Mouse (Mus musculus): ENCODE data around the gene Ccdc183. TPM values are rescaled to one million over a fixed set of nuclear protein-coding genes. Genes with fewer than 3 reads are reported as not detected.

Ccdc183 gene
- polyA plus RNA-seq, 1 experiment from 2014 or later, result 0.21 TPM

DNA sequence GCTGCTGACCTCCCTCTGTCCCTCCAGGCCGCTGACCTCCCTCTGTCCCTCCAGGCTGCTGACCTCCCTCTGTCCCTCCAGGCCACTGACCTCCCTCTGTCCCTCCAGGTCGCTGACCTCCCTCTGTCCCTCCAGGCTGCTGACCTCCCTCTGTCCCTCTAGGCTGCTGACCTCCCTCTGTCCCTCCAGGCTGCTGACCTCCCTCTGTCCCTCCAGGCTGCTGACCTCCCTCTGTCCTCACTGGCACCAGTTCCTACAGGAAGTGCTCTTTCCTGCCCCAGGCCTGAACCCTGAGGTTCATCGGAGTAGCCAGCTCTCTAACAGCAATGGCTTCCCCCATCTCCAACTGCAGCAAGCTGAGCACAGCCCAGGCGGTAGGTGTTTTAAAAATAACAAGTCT is 11.3 kb upstream of the Ccdc183 start:
- DNase-seq (ENCODE audit: low spot score), result no peak
- no peaks in the 10 kb centered on the region for H3K36me3 ChIP-seq
- H3K4me3 ChIP-seq, result no peak overlapping the region
- no peaks in the 10 kb centered on the region for H3K9me3 ChIP-seq
- H3K4me1 ChIP-seq, result peaks cover 10% of the 10 kb centered on the region
- no peak overlapping the region for H3K27ac ChIP-seq
- 39% methylated on average over 4 of the region's 4 CpGs for WGBS
- H3K27me3 ChIP-seq (ENCODE audit: insufficient read depth, poor library complexity, severe bottlenecking), result peaks cover 21% of the 10 kb centered on the region; the same call in 1 of the 2 replicates

DNA sequence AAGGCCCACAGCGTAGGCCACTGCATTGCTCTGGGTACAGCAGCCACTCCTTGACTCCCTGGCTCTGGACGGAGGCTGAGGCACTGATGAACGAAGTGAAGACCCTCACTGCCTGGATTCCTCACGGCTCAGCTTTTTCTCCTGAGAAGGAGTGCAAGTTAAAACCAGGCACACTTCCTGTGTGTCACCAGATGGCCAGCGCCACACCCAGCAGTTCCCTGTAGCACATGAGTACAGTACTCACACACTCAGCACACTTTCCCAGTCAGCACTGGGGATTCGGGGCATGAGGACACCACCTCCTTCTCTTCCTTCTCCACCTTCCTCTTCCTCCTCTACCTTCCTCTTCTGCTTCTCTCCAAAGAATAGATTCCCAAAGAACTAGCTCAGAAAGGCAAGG is 10.3 kb upstream of the Ccdc183 start, which contains the start of gene Fcna:
Gene Fcna, minus strand, starts transcription at position 220 of the 400 bp plus-strand sequence.
- Histone ChIP-seq H3K9me3 (no peaks in the 10 kb centered on the region), H3K4me1 (peaks cover 10% of the 10 kb centered on the region), H3K27ac (no peak within 1 kb of the TSS), H3K27me3 (ENCODE audit: insufficient read depth, poor library complexity, severe bottlenecking) (peaks cover 26% of the 10 kb centered on the region; the same call in 1 of the 2 replicates), H3K4me3 (no peak within 1 kb of the TSS), H3K36me3 (no peaks in the 10 kb centered on the region)
- WGBS, result 75% methylated on average over 6 of the region's 6 CpGs
- no peak for DNase-seq (ENCODE audit: low spot score)

DNA sequence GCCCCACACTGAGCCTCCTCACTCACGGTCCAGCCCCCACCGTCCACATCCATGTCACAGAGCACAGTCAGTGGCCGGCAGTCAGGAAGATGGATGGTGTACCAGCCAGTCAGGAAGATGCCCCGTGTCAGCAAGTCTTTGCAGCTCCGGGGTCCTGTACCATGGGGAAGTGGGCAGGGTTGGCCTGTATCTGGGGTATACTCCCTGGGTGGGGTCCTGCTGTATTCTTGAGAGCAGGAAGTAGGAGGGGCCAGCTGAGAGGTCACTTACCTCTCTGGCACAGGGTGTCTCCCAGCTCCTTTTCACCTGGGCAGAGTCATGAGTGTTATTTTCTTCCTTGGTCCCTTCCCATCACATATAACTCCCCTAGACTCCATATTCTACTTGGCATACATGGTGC is 8.5 kb upstream of the Ccdc183 start:
- DNase-seq (ENCODE audit: low spot score), result no peak
- peaks cover 21% of the 10 kb centered on the region for H3K4me1 ChIP-seq
- 49% methylated on average over 5 of the region's 5 CpGs for WGBS
- no peak overlapping the region for H3K4me3 ChIP-seq
- H3K27ac ChIP-seq, result no peak overlapping the region
- no peaks in the 10 kb centered on the region for H3K36me3 ChIP-seq
- H3K27me3 ChIP-seq (ENCODE audit: insufficient read depth, poor library complexity, severe bottlenecking), result peaks cover 28% of the 10 kb centered on the region; the same call in 1 of the 2 replicates
- H3K9me3 ChIP-seq, result no peaks in the 10 kb centered on the region

DNA sequence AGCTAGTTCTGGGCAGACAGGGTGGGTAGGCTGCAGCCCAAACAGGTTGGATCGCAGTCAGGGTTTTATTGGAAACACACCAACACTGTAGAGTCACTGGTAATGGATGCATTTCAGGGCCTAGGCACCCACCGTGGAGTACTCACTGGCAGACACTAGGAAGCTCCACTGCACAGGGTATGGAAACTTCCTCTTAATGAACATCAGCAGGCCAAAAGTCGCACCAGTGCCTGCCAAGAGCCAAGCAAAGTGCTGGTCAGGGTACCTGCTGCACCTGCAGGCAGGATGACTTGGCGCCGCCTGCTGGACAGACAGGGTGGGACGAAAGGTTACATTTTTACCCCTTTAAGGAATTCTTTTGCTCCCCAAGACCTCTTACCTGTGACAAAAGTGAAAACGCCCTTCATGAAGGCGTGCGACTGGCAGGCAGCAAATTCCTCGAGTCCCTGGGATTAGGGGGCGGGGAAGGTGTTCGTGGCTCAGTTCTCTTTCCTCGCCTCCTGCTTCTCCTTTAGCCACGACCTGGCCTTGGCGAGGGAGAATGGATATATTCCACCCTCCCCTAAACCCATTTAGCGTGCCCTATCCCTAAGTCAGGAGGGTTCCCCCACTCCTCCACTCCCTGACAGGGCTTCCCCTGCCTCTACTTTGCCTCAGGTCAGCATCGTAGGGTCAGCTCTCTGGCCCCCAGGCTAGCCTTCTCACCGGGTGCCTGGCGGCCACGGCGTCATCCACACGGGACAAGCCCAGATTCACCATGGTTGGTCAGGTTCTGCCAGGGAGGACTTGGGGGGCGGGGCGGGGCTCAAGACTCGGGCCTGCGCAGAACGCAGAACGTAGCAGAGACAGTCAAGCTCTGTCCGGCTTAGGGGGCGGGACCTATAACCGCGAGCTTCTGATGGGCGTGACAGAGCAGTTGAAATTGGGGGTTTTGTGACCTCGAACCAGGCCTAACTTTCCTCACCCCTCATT is 4.0 kb upstream of the Ccdc183 start, which contains the start of gene Tmem141:
Gene Tmem141, minus strand, starts transcription at position 777 of the 972 bp plus-strand sequence.
- peak; percentile 95 for DNase-seq (ENCODE audit: low spot score)
- Histone ChIP-seq H3K36me3 (no peaks in the 10 kb centered on the region), H3K27ac (peak within 1 kb of the TSS; percentile 83), H3K4me3 (peak within 1 kb of the TSS; percentile 66), H3K27me3 (ENCODE audit: insufficient read depth, poor library complexity, severe bottlenecking) (peaks cover 56% of the 10 kb centered on the region), H3K4me1 (peaks cover 13% of the 10 kb centered on the region), H3K9me3 (no peaks in the 10 kb centered on the region)
- WGBS, result 6% methylated on average over 34 of the region's 34 CpGs

DNA sequence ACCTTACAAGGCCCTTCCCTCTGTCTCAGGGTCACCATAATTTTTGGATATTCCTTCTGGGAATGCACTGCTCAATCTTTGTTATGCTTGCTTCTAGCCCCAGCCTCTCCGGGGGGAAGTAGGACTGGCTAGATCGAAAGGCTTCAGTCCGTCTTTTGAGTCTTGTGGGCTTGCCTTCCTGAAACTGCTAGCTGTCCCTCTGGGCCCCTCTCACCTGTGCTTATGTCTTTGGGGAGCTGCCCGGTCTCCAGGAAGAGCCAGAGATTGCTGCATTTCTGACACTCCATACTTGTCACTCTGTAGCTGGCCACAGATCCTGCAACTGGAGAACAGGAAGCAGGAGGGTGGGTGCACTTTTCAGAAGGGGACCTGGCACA is 3.4 kb upstream of the Ccdc183 start:
- Histone ChIP-seq H3K4me3 (no peak overlapping the region), H3K27me3 (ENCODE audit: insufficient read depth, poor library complexity, severe bottlenecking) (peaks cover 63% of the 10 kb centered on the region), H3K4me1 (peaks cover 18% of the 10 kb centered on the region), H3K27ac (0 out of 2 replicates have a peak overlapping the region, but pooled peaks have one; percentile 83), H3K36me3 (no peaks in the 10 kb centered on the region), H3K9me3 (no peaks in the 10 kb centered on the region)
- 85% methylated on average over 4 of the region's 4 CpGs for WGBS
- no peak for DNase-seq (ENCODE audit: low spot score)

DNA sequence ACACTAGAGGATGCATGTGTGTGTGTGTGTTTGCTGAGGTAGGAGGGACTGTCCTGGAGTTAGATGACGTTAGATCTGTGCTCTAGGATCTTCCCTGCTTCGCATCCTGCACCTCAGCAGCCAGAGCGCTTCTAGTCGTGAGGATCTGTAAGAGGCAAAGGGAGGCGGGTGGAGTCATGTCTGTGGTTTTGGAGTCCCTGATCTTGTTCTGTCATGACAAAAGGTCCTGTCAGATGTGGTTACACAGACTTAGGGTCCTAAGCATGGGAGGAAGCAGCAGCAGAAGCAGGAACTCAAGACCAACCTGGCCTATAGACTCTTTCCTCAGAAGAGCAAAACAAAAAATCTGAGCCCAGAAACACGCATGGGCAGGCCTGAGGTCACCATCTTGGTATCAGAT is 2.9 kb upstream of the Ccdc183 start:
- Histone ChIP-seq H3K9me3 (no peaks in the 10 kb centered on the region), H3K4me1 (peaks cover 18% of the 10 kb centered on the region), H3K36me3 (no peaks in the 10 kb centered on the region), H3K4me3 (no peak overlapping the region), H3K27me3 (ENCODE audit: insufficient read depth, poor library complexity, severe bottlenecking) (peaks cover 67% of the 10 kb centered on the region), H3K27ac (no peak overlapping the region)
- no peak for DNase-seq (ENCODE audit: low spot score)
- WGBS, result 72% methylated on average over 6 of the region's 6 CpGs

DNA sequence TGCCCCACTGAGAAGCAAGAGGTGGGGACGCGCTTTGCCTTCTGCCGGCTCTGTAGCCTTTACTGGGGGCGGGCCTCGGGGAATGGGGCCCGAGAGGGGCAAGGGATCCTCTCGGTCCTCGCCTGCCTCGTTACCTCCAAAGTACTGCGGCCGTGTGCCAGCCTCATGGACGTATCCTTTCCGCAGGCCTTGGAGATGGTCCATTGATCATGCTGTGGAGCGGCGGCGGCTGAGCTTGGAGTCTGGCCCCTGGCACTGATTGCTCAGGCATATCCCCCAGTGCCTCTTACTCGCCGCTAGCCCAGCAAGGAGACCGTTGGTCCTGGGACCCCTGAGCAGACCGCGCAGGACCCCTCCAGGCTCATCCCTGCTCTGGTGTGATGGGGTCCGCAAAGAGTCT is 1.1 kb downstream of the Ccdc183 start:
- 17% methylated on average over 22 of the region's 22 CpGs for WGBS
- no peaks in the 10 kb centered on the region for H3K9me3 ChIP-seq
- DNase-seq (ENCODE audit: low spot score), result no peak
- peak overlapping the region; percentile 16 for H3K4me3 ChIP-seq
- no peaks in the 10 kb centered on the region for H3K36me3 ChIP-seq
- H3K27ac ChIP-seq, result no peak overlapping the region
- peaks cover 12% of the 10 kb centered on the region for H3K4me1 ChIP-seq
- H3K27me3 ChIP-seq (ENCODE audit: insufficient read depth, poor library complexity, severe bottlenecking), result peaks cover 97% of the 10 kb centered on the region

DNA sequence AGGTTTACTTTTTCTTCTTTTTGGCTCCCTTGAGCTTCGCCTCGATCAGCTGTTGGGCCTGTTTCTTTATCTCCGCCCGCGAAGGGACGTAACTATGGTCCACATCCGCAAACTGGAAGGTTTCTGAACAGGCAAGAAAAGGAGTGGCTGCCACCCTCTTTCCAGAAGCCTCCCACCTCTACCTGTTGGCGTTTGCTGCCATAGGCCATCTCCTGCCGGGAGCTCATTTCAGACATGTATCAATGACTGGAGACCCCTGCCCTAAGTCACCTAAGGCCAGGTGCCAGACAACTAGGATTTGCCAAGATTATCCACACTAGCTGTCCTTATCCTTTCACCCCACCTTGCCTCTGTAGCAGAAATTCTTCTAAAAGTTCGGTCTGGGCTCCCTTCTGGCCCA is 8.8 kb downstream of the Ccdc183 start:
- peak overlapping the region; percentile 98 for H3K27ac ChIP-seq
- peak overlapping the region; percentile 94 for H3K4me3 ChIP-seq
- H3K36me3 ChIP-seq, result peaks cover 6% of the 10 kb centered on the region; the same call in 1 of the 2 replicates
- peaks cover 50% of the 10 kb centered on the region for H3K27me3 ChIP-seq (ENCODE audit: insufficient read depth, poor library complexity, severe bottlenecking)
- DNase-seq (ENCODE audit: low spot score), result no peak
- 68% methylated on average over 10 of the region's 10 CpGs for WGBS
- peaks cover 18% of the 10 kb centered on the region for H3K4me1 ChIP-seq
- no peaks in the 10 kb centered on the region for H3K9me3 ChIP-seq

DNA sequence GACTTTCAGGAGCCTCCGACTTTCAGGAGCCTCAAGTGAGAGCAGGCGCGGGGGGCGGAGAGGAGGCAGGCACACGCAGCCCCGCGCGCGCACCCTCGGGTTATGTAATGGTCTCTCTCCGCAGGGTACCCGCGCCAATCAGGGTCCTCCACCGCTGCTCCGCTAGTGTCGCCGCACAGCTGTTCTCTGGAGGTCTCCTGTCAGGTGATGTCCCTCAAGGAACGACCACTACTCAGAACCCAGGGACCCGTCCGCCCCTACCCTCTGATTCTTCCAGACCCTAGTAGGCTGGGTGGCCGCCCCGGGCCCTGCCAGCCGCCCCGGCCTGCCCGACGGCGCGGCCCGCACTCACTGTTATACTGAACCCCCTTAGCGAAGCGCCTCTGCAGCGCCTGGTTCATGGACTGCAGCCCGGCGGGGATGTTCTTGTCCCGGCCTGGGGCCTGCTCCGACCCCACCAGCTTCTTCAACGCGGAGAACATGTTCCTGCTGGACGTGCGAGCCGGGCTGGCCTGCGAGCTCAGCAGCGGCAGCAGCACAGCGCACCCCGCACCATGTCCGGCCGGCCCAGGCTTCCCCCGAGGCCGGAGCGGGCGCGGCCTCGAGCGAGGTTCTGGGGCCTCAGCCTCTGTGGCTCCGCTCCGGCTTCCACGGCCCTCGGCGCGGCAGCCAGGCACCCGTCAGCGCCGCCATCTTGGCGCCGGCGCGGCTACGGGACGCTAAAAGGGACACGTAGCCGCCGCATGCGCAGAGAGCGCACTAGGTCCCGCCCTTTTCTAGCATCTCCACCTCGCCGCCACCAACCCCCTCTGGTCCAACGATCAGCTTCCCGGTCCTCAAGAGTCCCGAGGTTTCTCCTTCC is 9.5 kb downstream of the Ccdc183 start, which contains the start of gene Rabl6:
Gene Rabl6, minus strand, starts transcription at position 761 of the 862 bp plus-strand sequence.
- Histone ChIP-seq H3K4me3 (peak within 1 kb of the TSS; percentile 94), H3K27ac (peak within 1 kb of the TSS; percentile 98), H3K4me1 (peaks cover 18% of the 10 kb centered on the region), H3K9me3 (no peaks in the 10 kb centered on the region), H3K36me3 (peaks cover 11% of the 10 kb centered on the region; the same call in 1 of the 2 replicates), H3K27me3 (ENCODE audit: insufficient read depth, poor library complexity, severe bottlenecking) (peaks cover 43% of the 10 kb centered on the region)
- peak; percentile 90 for DNase-seq (ENCODE audit: low spot score)
- WGBS, result under 1% methylated on average over 80 of the region's 80 CpGs

DNA sequence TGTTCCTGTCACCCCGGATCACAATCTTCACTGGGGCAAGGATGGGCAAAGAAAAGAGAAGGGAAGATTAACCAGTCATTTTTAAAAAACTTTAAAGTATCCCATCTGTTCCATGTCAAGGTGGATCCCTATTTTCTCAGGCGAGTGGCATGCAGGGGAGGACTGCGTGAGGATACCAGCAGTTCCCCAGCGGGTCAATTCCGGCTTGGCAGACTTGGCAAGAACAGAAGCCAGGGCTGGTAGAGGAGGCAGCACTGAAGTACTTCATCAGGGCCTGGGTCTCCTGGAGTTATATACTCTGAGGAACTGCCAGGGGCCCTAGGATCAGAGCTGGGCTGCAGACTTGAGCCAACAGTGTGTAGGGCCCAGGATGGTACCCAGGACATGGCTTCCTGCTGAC is 15.0 kb downstream of the Ccdc183 start:
- DNase-seq (ENCODE audit: low spot score), result no peak
- peaks cover 15% of the 10 kb centered on the region for H3K4me1 ChIP-seq
- H3K9me3 ChIP-seq, result no peaks in the 10 kb centered on the region
- WGBS, result 90% methylated on average over 5 of the region's 5 CpGs
- H3K4me3 ChIP-seq, result no peak overlapping the region
- peaks cover 66% of the 10 kb centered on the region for H3K36me3 ChIP-seq
- no peaks in the 10 kb centered on the region for H3K27me3 ChIP-seq (ENCODE audit: insufficient read depth, poor library complexity, severe bottlenecking)
- H3K27ac ChIP-seq, result no peak overlapping the region

DNA sequence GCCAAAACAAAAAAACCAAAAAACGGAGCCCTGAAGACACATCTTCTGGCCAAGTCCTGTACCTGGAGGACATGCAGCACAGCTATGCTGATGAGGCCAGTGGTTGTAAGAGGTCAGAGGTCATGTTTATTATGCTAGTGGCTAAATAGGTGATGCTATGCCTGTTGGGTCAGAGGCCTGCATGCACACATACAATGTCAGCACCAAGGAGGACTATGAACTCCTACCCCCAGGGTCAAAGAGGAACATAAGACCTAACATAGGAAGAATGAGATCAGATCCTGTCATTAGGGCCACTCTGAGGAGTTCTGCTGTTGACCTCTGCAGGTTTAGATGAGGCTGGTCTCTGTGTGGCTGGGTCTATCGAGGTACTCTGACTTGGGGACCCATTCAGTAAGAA is 17.4 kb downstream of the Ccdc183 start:
- 93% methylated on average over 2 of the region's 2 CpGs for WGBS
- H3K9me3 ChIP-seq, result no peaks in the 10 kb centered on the region
- H3K4me3 ChIP-seq, result no peak overlapping the region
- no peaks in the 10 kb centered on the region for H3K27me3 ChIP-seq (ENCODE audit: insufficient read depth, poor library complexity, severe bottlenecking)
- 0 out of 2 replicates have a peak, but pooled peaks cover 3% of the 10 kb centered on the region for H3K4me1 ChIP-seq
- H3K27ac ChIP-seq, result no peak overlapping the region
- H3K36me3 ChIP-seq, result peaks cover 91% of the 10 kb centered on the region
- DNase-seq (ENCODE audit: low spot score), result no peak

DNA sequence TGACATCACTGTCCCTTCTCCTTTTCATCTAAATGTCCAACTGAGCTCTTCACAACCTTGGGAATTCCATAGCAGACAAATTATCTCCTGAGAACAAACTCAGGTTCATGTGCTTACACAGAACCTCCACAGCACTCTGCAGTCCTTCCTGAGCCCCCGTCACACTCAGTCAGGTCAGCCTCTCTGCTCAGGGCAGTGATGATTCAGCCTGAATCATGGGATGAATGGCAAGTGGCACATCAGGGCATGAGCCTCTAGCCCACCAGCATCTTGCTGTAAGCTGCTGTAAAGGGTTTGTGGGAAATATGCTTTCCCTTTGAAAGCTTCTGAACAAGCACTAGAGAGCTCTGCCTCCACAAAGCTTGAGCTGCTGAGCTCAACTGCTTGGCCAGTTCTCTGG is 18.7 kb downstream of the Ccdc183 start:
- H3K36me3 ChIP-seq, result peaks cover 93% of the 10 kb centered on the region
- no peaks in the 10 kb centered on the region for H3K27me3 ChIP-seq (ENCODE audit: insufficient read depth, poor library complexity, severe bottlenecking)
- H3K9me3 ChIP-seq, result no peaks in the 10 kb centered on the region
- no peak overlapping the region for H3K27ac ChIP-seq
- H3K4me3 ChIP-seq, result no peak overlapping the region
- 81% methylated on average over 1 of the region's 1 CpGs for WGBS
- 0 out of 2 replicates have a peak, but pooled peaks cover 3% of the 10 kb centered on the region for H3K4me1 ChIP-seq
- no peak for DNase-seq (ENCODE audit: low spot score)

Measured in heart, embryonic 10.5 days (tissue).